Mouse (Mus musculus) hindbrain, embryonic 11.5 days (tissue): ENCODE results near the gene Klf16. TPM values are rescaled to one million over a fixed set of nuclear protein-coding genes. Genes with fewer than 3 reads are reported as not detected.
A peak's percentile ranks its signal among the peaks of the same experiment; 100 is the strongest.

Experiments used
- ATAC-seq: fragments of 200-750 bp; cut with Nextera tagmentation; 2 replicates; pipeline ENCODE4 v1.8.0; 2017; ENCODE audit warnings: mild to moderate bottlenecking, moderate TSS enrichment, moderate library complexity; ENCODE audit not compliant: low FRiP score
- DNase-seq: peaks from one replicate; pipeline ENCODE4 v3.0.0-alpha.2; 2015; ENCODE audit warnings: low spot score
- H3K27ac ChIP-seq: fragments of 300-500 bp; sonication (generic); 2 replicates; pipeline ENCODE4 v1.5.1; 2014; ENCODE audit warnings: mild to moderate bottlenecking, low read depth, low read length
- H3K27me3 ChIP-seq: fragments of 300-500 bp; sonication (generic); 2 replicates; pipeline ENCODE4 v1.6.1; 2014; ENCODE audit warnings: mild to moderate bottlenecking, low read length, moderate library complexity, mixed read lengths; ENCODE audit not compliant: control insufficient read depth, insufficient read depth
- H3K36me3 ChIP-seq: fragments of 300-500 bp; sonication (generic); 2 replicates; pipeline ENCODE4 v1.6.1; 2014; ENCODE audit warnings: mild to moderate bottlenecking, low read length, moderate library complexity, mixed read lengths; ENCODE audit not compliant: control insufficient read depth, insufficient read depth
- H3K4me1 ChIP-seq: fragments of 300-500 bp; sonication (generic); replicated peaks from 2 replicates; pipeline ENCODE4 v1.6.1; 2014; ENCODE audit warnings: low read length, mixed read lengths; ENCODE audit not compliant: control insufficient read depth, insufficient read depth
- H3K4me2 ChIP-seq: fragments of 300-500 bp; sonication (generic); replicated peaks from 2 replicates; pipeline ENCODE4 v1.6.1; 2014; ENCODE audit warnings: mild to moderate bottlenecking, low read depth, low read length
- H3K4me3 ChIP-seq: fragments of 300-500 bp; sonication (generic); 2 replicates; pipeline ENCODE4 v1.5.1; 2014; ENCODE audit warnings: low read depth, low read length
- H3K9ac ChIP-seq: fragments of 300-500 bp; sonication (generic); 2 replicates; pipeline ENCODE4 v1.6.1; 2014; ENCODE audit warnings: low read depth, low read length
- H3K9me3 ChIP-seq: fragments of 300-500 bp; sonication (generic); 2 replicates; pipeline ENCODE4 v1.6.1; 2016; ENCODE audit warnings: low read length; ENCODE audit not compliant: control insufficient read depth
- WGBS: fragments of 180-500 bp; shearing (Covaris S2); extraction: QIAGEN DNeasy Blood & Tissue Kit; methylation state at CpG from one replicate; pipeline ENCODE4 v1.1.7; 2014; 5-methylcytosine and 5-hydroxymethylcytosine counted together
- polyA plus RNA-seq: library from polyadenylated mRNA; unstranded; fragments of >200 nt; fragmentation: Nextera tagmentation; extraction: Ambion mirVana; gene quantifications from 2 replicates; pipeline ENCODE4 v1.2.1, GENCODE M21; 2014

The Klf16 gene
- polyA plus RNA-seq, 1 experiment from 2014 or later = 4.2 TPM

DNA sequence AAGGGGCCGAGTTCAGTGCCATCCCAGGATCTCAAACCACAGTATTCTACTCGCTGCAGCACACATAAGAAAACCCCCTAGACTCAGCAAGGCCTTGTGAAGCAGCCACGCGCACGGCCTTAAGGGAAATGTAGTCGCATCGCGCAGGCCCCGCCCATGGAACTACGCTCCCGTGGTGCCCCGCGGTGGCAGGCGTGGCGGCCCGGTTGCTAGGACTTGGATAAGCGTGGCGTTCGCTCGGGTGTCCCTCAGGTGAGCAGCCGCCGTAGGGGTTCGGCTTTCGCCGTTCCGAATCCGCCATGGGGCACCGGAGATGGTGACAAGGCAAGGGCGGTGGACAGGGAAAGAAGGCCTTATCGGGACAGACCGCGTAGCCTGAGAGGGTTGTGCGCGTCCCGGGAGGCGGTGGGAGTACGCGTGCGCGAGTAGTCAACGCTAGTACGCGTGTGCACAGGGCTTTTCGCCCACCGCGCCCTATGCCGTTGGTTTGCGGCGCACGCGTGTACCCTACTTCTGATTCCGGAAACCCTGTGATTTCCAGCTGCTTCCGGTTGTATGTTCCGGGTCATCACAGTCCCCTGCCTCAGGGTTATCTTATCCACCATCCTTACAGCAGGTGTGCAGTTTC lies 25.7 kb upstream of the Klf16 start, which contains the start of the genes Scamp4 and Adat3:
Gene Scamp4 (plus strand): TSS at position 175 of the 628 bp plus-strand sequence.
Gene Adat3 (plus strand): TSS at position 183 of the 628 bp plus-strand sequence.
- peaks cover 5% of the 10 kb centered on the region for H3K4me1 ChIP-seq
- DNase-seq = peak; percentile 96
- H3K9me3 ChIP-seq = no peaks in the 10 kb centered on the region
- H3K9ac ChIP-seq = peak within 1 kb of the TSS; percentile 66
- peak; percentile 95 for ATAC-seq
- under 1% methylated on average over 54 of the region's 54 CpGs for WGBS
- H3K27me3 ChIP-seq = no peaks in the 10 kb centered on the region
- H3K4me3 ChIP-seq = peak within 1 kb of the TSS; percentile 50
- H3K27ac ChIP-seq = peak within 1 kb of the TSS; percentile 63; the same call in 1 of the 2 replicates
- peak within 1 kb of the TSS; percentile 81 for H3K4me2 ChIP-seq
- peaks cover 13% of the 10 kb centered on the region for H3K36me3 ChIP-seq

GRCm38 (mm10) chr10:80596318-80596717 lies 19.2 kb upstream of the Klf16 start:
- DNase-seq = no peak
- no peaks in the 10 kb centered on the region for H3K36me3 ChIP-seq
- H3K4me2 ChIP-seq = no peak overlapping the region
- ATAC-seq = no peak
- H3K27ac ChIP-seq = no peak overlapping the region
- H3K27me3 ChIP-seq = no peaks in the 10 kb centered on the region
- no peak overlapping the region for H3K9ac ChIP-seq
- H3K4me3 ChIP-seq = no peak overlapping the region
- H3K9me3 ChIP-seq = no peaks in the 10 kb centered on the region
- WGBS = 43% methylated on average over 4 of the region's 4 CpGs
- no peaks in the 10 kb centered on the region for H3K4me1 ChIP-seq

- no peaks in the 10 kb centered on the region for H3K27me3 ChIP-seq
Measured at GRCm38 (mm10) chr10:80589879-80590854, 13.0 kb upstream of the Klf16 start, which contains the start of gene Abhd17a. TSS of gene Abhd17a (minus strand) at chr10:80590341.

GRCm38 (mm10) chr10:80589127-80589878 lies 12.2 kb upstream of the Klf16 start:
- WGBS = 20% methylated on average over 12 of the region's 12 CpGs
- DNase-seq (no peak), ATAC-seq (no peak)
- Histone ChIP-seq H3K4me1 (peaks cover 4% of the 10 kb centered on the region), H3K4me3 (peak overlapping the region; percentile 93), H3K9ac (peak overlapping the region; percentile 87), H3K4me2 (peak overlapping the region; percentile 96), H3K27me3 (no peaks in the 10 kb centered on the region), H3K9me3 (no peaks in the 10 kb centered on the region), H3K36me3 (no peaks in the 10 kb centered on the region), H3K27ac (no peak overlapping the region)

More at GRCm38 (mm10) chr10:80589879-80590854, 13.0 kb upstream of the Klf16 start, which contains the start of gene Abhd17a:
- peak within 1 kb of the TSS; percentile 56; the same call in 1 of the 2 replicates for H3K27ac ChIP-seq
- peak within 1 kb of the TSS; percentile 87 for H3K9ac ChIP-seq
- H3K4me3 ChIP-seq = peak within 1 kb of the TSS; percentile 93
- peaks cover 4% of the 10 kb centered on the region for H3K4me1 ChIP-seq
- DNase-seq (peak; percentile 98), ATAC-seq (peak; percentile 97)
- no peaks in the 10 kb centered on the region for H3K9me3 ChIP-seq
- under 1% methylated on average over 69 of the region's 73 CpGs for WGBS
- peak within 1 kb of the TSS; percentile 96 for H3K4me2 ChIP-seq
- no peaks in the 10 kb centered on the region for H3K36me3 ChIP-seq

- H3K27ac ChIP-seq = peak overlapping the region; percentile 36
- 41% methylated on average over 2 of the region's 4 CpGs for WGBS
- no peaks in the 10 kb centered on the region for H3K9me3 ChIP-seq
- no peaks in the 10 kb centered on the region for H3K36me3 ChIP-seq
- no peak overlapping the region for H3K9ac ChIP-seq
- no peak overlapping the region for H3K4me2 ChIP-seq
- H3K4me3 ChIP-seq = no peak overlapping the region
- no peaks in the 10 kb centered on the region for H3K27me3 ChIP-seq
- DNase-seq (no peak), ATAC-seq (no peak)
- peaks cover 4% of the 10 kb centered on the region for H3K4me1 ChIP-seq
Measured at GRCm38 (mm10) chr10:80587305-80587657, 10.2 kb upstream of the Klf16 start.

DNA sequence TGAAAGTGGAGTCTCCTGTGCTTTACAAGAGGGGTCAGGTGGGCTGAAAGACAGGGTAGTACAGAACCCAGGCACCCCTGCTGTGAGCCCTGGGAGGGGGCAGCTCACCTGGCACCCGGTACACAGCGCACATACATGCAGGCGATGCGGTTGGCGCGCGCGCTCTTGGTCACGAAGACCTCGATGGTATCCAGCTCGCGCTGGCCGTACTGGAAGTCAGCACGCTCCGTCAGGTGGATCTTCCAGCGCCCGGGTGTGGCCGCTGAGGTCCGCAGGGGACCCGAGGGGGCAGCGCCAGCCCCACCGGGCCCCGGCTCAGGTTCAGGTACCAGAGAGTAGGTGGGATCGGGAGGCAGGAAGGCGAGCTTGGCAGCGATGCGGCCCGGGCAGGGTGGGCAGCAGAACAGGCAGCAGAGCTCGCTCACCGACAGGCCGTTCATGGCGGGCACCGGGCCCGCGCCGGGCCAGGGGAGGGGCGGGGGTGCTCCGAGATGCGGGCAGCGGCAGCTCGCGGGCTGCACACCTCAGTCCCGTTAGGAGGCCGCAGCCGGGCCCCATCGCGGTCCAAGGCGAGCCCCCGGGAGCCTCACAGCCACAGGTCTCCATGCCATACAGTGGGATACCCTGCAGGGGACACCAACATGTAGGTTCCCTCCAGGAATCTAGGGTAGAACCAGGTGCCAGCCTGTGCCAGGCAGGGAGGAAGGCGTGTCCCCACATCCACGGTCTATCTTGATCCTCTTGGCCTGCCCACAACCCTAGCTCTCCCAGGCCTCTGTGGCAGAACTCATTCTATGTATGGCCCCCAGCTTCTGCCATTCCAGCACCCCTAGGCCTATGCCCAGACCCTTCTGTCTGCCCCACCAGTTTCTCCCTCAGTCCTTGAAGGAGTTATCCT lies 9.5 kb upstream of the Klf16 start:
- ATAC-seq (no peak), DNase-seq (no peak)
- no peak overlapping the region; the same call in 1 of the 2 replicates for H3K4me3 ChIP-seq
- no peaks in the 10 kb centered on the region for H3K9me3 ChIP-seq
- H3K4me1 ChIP-seq = peaks cover 4% of the 10 kb centered on the region
- peak overlapping the region; percentile 36 for H3K27ac ChIP-seq
- no peaks in the 10 kb centered on the region for H3K36me3 ChIP-seq
- H3K9ac ChIP-seq = no peak overlapping the region
- H3K27me3 ChIP-seq = no peaks in the 10 kb centered on the region
- H3K4me2 ChIP-seq = no peak overlapping the region; the same call in 1 of the 2 replicates
- WGBS = 95% methylated on average over 44 of the region's 51 CpGs

GRCm38 (mm10) chr10:80585581-80585980 lies 8.5 kb upstream of the Klf16 start:
- Histone ChIP-seq H3K36me3 (no peaks in the 10 kb centered on the region), H3K9me3 (no peaks in the 10 kb centered on the region), H3K4me3 (no peak overlapping the region), H3K4me2 (no peak overlapping the region), H3K27ac (no peak overlapping the region), H3K27me3 (no peaks in the 10 kb centered on the region), H3K4me1 (peaks cover 4% of the 10 kb centered on the region), H3K9ac (no peak overlapping the region)
- no peak for DNase-seq
- ATAC-seq = no peak
- 96% methylated on average over 8 of the region's 8 CpGs for WGBS
